Comparison of ENCODE assay signal across 13 mouse cellular contexts in genomic region chr14:21813216-21813615, GRCm38 (mm10). TPM values are rescaled to one million over a fixed set of nuclear protein-coding genes. Genes with fewer than 3 reads are reported as not detected.
DNase-seq lines count a peak whose midpoint lies in the region; ATAC-seq and TF ChIP-seq lines count a peak whose summit lies in the region.
"Had no signal": no experiment of that assay in that cellular context is flagged by ENCODE, and none has a peak within 500 bp of the region (broad histone marks: within the 10 kb centered on the region; RNA-seq: fewer than 3 reads in every experiment).

No protein-coding gene starts in this region.

- H3K27ac ChIP-seq in lung, embryonic 15.5 days, result 0 out of 2 replicates have a peak overlapping the region, but pooled peaks have one; percentile 2
- peak overlapping the region; percentile 16 for H3K27ac ChIP-seq in liver, embryonic 14.5 days
- H3K27ac ChIP-seq: forebrain, embryonic 13.5 days; heart, adult 2 months; hindbrain, embryonic 10.5 days; limb, embryonic 10.5 days; midbrain, embryonic 15.5 days; stomach, embryonic 15.5 days had no signal

- no peak for TF ChIP-seq EP300 in liver, embryonic 14.5 days (IDR thresholded peaks at IDR 0.05; ENCODE audit: low read depth)

- no peak for TF ChIP-seq CTCF in liver, embryonic 14.5 days (IDR thresholded peaks at IDR 0.05; ENCODE audit: low read depth)

- H3K9me3 ChIP-seq in lung, embryonic 15.5 days, result no peaks in the 10 kb centered on the region
- H3K9me3 ChIP-seq in liver, embryonic 14.5 days (ENCODE audit: control insufficient read depth, low read length), result no peaks in the 10 kb centered on the region
- H3K9me3 ChIP-seq: forebrain, embryonic 13.5 days; hindbrain, embryonic 10.5 days; limb, embryonic 10.5 days; midbrain, embryonic 15.5 days; stomach, embryonic 15.5 days had no signal

- DNase-seq in lung, postnatal 4 days, result no peak
- DNase-seq in liver, embryonic 14.5 days (ENCODE audit: low read depth in 3 of 3, low spot score in 3 of 3), result peak in 1 of 3 experiments; percentile 37
- no peak for DNase-seq in right cerebral cortex, postnatal 4 days
- DNase-seq in ovary, adult 18-20 months (ENCODE audit: low spot score), result no peak
- DNase-seq in kidney, adult 8-10 months, result no peak

- no peak overlapping the region for H3K4me2 ChIP-seq in lung, embryonic 15.5 days
- H3K4me2 ChIP-seq in liver, embryonic 14.5 days (ENCODE audit: low read depth), result peak overlapping the region; percentile 4; the same call in 1 of the 2 replicates
- H3K4me2 ChIP-seq: forebrain, embryonic 13.5 days; midbrain, embryonic 15.5 days; stomach, embryonic 15.5 days had no signal

- no peak overlapping the region for H3K4me3 ChIP-seq in lung, embryonic 15.5 days
- no peak overlapping the region for H3K4me3 ChIP-seq in liver, embryonic 14.5 days (ENCODE audit: insufficient read depth in 1 of 2, low read depth in 2 of 2, low read length in 2 of 2)
- H3K4me3 ChIP-seq: forebrain, embryonic 13.5 days; heart, adult 2 months; hindbrain, embryonic 10.5 days; limb, embryonic 10.5 days; midbrain, embryonic 15.5 days; stomach, embryonic 15.5 days had no signal

- no peaks in the 10 kb centered on the region for H3K36me3 ChIP-seq in lung, embryonic 15.5 days
- no peaks in the 10 kb centered on the region for H3K36me3 ChIP-seq in liver, embryonic 14.5 days (replicated peaks; ENCODE audit: control insufficient read depth, insufficient read depth, low read depth)
- H3K36me3 ChIP-seq: hindbrain, embryonic 10.5 days; limb, embryonic 10.5 days; midbrain, embryonic 15.5 days; stomach, embryonic 15.5 days had no signal

- WGBS in lung, embryonic 15.5 days, result 40% methylated on average over 4 of the region's 4 CpGs
- WGBS in liver, embryonic 14.5 days (ENCODE audit: insufficient replicate concordance), result 27% methylated on average over 4 of the region's 4 CpGs

- H3K4me1 ChIP-seq in lung, embryonic 15.5 days, result 0 out of 2 replicates have a peak, but pooled peaks cover 8% of the 10 kb centered on the region
- H3K4me1 ChIP-seq in liver, embryonic 14.5 days (replicated peaks; ENCODE audit: control insufficient read depth in 2 of 2, insufficient read depth in 2 of 2, low read length in 1 of 2), result peaks cover 10 to 16% of the 10 kb centered on the region in 2 experiments
- H3K4me1 ChIP-seq: forebrain, embryonic 13.5 days; hindbrain, embryonic 10.5 days; midbrain, embryonic 15.5 days had no signal

- no peak overlapping the region for H3K9ac ChIP-seq in lung, embryonic 15.5 days
- peak overlapping the region; percentile 40; the same call in 1 of the 2 replicates for H3K9ac ChIP-seq in liver, embryonic 14.5 days (replicated peaks)
- H3K9ac ChIP-seq: forebrain, embryonic 13.5 days; midbrain, embryonic 15.5 days; stomach, embryonic 15.5 days had no signal

- no peaks in the 10 kb centered on the region for H3K27me3 ChIP-seq in lung, embryonic 15.5 days
- no peaks in the 10 kb centered on the region for H3K27me3 ChIP-seq in liver, embryonic 14.5 days (ENCODE audit: control insufficient read depth, insufficient read depth, low read length)
- H3K27me3 ChIP-seq: forebrain, embryonic 13.5 days; midbrain, embryonic 15.5 days; stomach, embryonic 15.5 days had no signal

- no peak for ATAC-seq in lung, embryonic 15.5 days (ENCODE audit: borderline replicate concordance, extremely low read depth, low FRiP score, low TSS enrichment)
- 0 out of 2 replicates have a peak, but pooled peaks have one; percentile 9 for ATAC-seq in common myeloid progenitor, adult 5-6 weeks (replicated peaks; ENCODE audit: low read depth, poor library complexity, severe bottlenecking)
- ATAC-seq in liver, embryonic 14.5 days (ENCODE audit: insufficient read depth), result peak; percentile 46
- ATAC-seq: forebrain, embryonic 13.5 days; midbrain, embryonic 15.5 days had no signal

RNA-seq across cellular contexts. Expression of gene Vdac2, which starts 11.8 kb away (rescaled TPM):
- 280 and 281 TPM in 2 replicates for polyA plus RNA-seq in lung, embryonic 15.5 days (2015; fragmentation: Nextera tagmentation; extraction: Ambion mirVana)
- total RNA-seq in common myeloid progenitor, adult 5-6 weeks (2017), result 310 and 348 TPM in 2 replicates
- polyA plus RNA-seq in liver, embryonic 14.5 days (2012; rRNA removed), result 54.2 and 80.9 TPM in 2 replicates
- 126 and 134 TPM in 2 replicates for polyA plus RNA-seq in liver, embryonic 14.5 days (2014; fragmentation: Nextera tagmentation; extraction: Ambion mirVana)

RNA-seq across cellular contexts. Expression of gene Comtd1, which starts 35.6 kb away (rescaled TPM):
- 15.0 and 16.9 TPM in 2 replicates for polyA plus RNA-seq in lung, embryonic 15.5 days (2015; fragmentation: Nextera tagmentation; extraction: Ambion mirVana)
- 7.3 and 14.0 TPM in 2 replicates for total RNA-seq in common myeloid progenitor, adult 5-6 weeks (2017)
- polyA plus RNA-seq in liver, embryonic 14.5 days (2012; rRNA removed), result 12.0 and 14.3 TPM in 2 replicates
- polyA plus RNA-seq in liver, embryonic 14.5 days (2014; fragmentation: Nextera tagmentation; extraction: Ambion mirVana), result 24.4 and 25.8 TPM in 2 replicates
